13 mouse cellular contexts compared by ENCODE assay signal in genomic region chr16:96103036-96103435, GRCm38 (mm10). TPM values are rescaled to one million over a fixed set of nuclear protein-coding genes. Genes with fewer than 3 reads are reported as not detected.
DNase-seq lines count a peak whose midpoint lies in the region; ATAC-seq and TF ChIP-seq lines count a peak whose summit lies in the region.
"Had no signal": no experiment of that assay in that cellular context is flagged by ENCODE, and none has a peak within 500 bp of the region (broad histone marks: within the 10 kb centered on the region; RNA-seq: fewer than 3 reads in every experiment).

No protein-coding gene starts in this region.

- H3K27ac ChIP-seq in layer of hippocampus, adult 2 months: no peak overlapping the region
- H3K27ac ChIP-seq: forebrain, embryonic 13.5 days; hindbrain, embryonic 15.5 days; liver, embryonic 15.5 days; neural tube, embryonic 15.5 days had no signal

- peak; percentile 87 for ATAC-seq in megakaryocyte progenitor cell, adult 5-6 weeks (replicated peaks; ENCODE audit: poor library complexity)
- no peak for ATAC-seq in monocyte, adult 5-6 weeks (replicated peaks; ENCODE audit: insufficient number of reproducible peaks, low FRiP score, low TSS enrichment, poor library complexity, severe bottlenecking)
- ATAC-seq: forebrain, embryonic 13.5 days had no signal

- DNase-seq in cerebellum, postnatal 10 days: peak; percentile 52 to 69
- DNase-seq in cerebellum, adult 11 months: no peak
- DNase-seq in layer of hippocampus, adult 2 months (ENCODE audit: low spot score in 2 of 2): no peak
- no peak for DNase-seq in layer of hippocampus, adult 18-20 months (ENCODE audit: low spot score in 2 of 2)
- DNase-seq in NIH3T3 (ENCODE audit: low read depth): peak; percentile 52
- no peak for DNase-seq in MN1 (ENCODE audit: low spot score)
- DNase-seq: cerebellum, adult 11-12 months had no signal

- no peak overlapping the region for H3K4me3 ChIP-seq in layer of hippocampus, adult 2 months
- H3K4me3 ChIP-seq: forebrain, embryonic 13.5 days; hindbrain, embryonic 15.5 days; liver, embryonic 15.5 days; neural tube, embryonic 15.5 days had no signal

- peak; percentile 77 for TF ChIP-seq CTCF in layer of hippocampus, adult 2 months (conservative IDR thresholded peaks at IDR 0.05)

RNA-seq across cellular contexts. Expression of gene Brwd1, which starts 20.7 kb away (rescaled TPM):
- total RNA-seq in layer of hippocampus, adult 2 months (2021): 100 to 1,000 TPM; 141 to 150 TPM
- 100 to 1,000 TPM; 126 to 128 TPM for total RNA-seq in layer of hippocampus, adult 18-20 months (2021)
- 34.2 and 45.1 TPM in 2 replicates for total RNA-seq in megakaryocyte progenitor cell, adult 5-6 weeks (2015)
- total RNA-seq in megakaryocyte progenitor cell, adult 5-6 weeks (2017): 33.5 and 75.6 TPM in 2 replicates
- total RNA-seq in monocyte, adult 5-6 weeks (2017): 111 to 204 TPM (median 115 TPM) in 3 replicates

RNA-seq across cellular contexts. Expression of gene Hmgn1, which starts 24.5 kb away (rescaled TPM):
- total RNA-seq in layer of hippocampus, adult 2 months (2021): 10 to 100 TPM; 68.5 to 73.7 TPM
- 10 to 100 TPM; 82.6 to 83.8 TPM for total RNA-seq in layer of hippocampus, adult 18-20 months (2021)
- total RNA-seq in megakaryocyte progenitor cell, adult 5-6 weeks (2015): 123 and 124 TPM in 2 replicates
- total RNA-seq in megakaryocyte progenitor cell, adult 5-6 weeks (2017): 120 and 271 TPM in 2 replicates
- 39.7 to 60.5 TPM (median 49.6 TPM) in 3 replicates for total RNA-seq in monocyte, adult 5-6 weeks (2017)

RNA-seq across cellular contexts. Expression of gene Wrb, which starts 42.2 kb away (rescaled TPM):
- total RNA-seq in layer of hippocampus, adult 2 months (2021): 10 to 100 TPM; 66.8 to 69.8 TPM
- 10 to 100 TPM; 69.8 to 85.4 TPM for total RNA-seq in layer of hippocampus, adult 18-20 months (2021)
- total RNA-seq in megakaryocyte progenitor cell, adult 5-6 weeks (2015): 10.5 and 13.3 TPM in 2 replicates
- total RNA-seq in megakaryocyte progenitor cell, adult 5-6 weeks (2017): 16.2 and 20.1 TPM in 2 replicates
- 6.2 to 15.9 TPM (median 8.8 TPM) in 3 replicates for total RNA-seq in monocyte, adult 5-6 weeks (2017)

Comparison
In these comparisons a context has a peak if more than half of its experiments do, and no peak if none do; other contexts are left out.
1. DNase-seq: peak in cerebellum, postnatal 10 days (2 of 2) and NIH3T3 (single experiment); none in cerebellum, adult 11 months (single experiment), layer of hippocampus, adult 2 months (0 of 2), layer of hippocampus, adult 18-20 months (0 of 2) and MN1 (single experiment).